Mouse (Mus musculus): ENCODE measurements around the gene Lsm14b. TPM values are rescaled to one million over a fixed set of nuclear protein-coding genes. Genes with fewer than 3 reads are reported as not detected.

Lsm14b gene
- total RNA-seq, 1 experiment, result 44.4 TPM

- H3K4me3 ChIP-seq (ENCODE audit: insufficient read depth in 1 of 2, low read depth in 1 of 2, low read length in 2 of 2, poor library complexity in 1 of 2, severe bottlenecking in 1 of 2), result no peak overlapping the region
- H3K27ac ChIP-seq (ENCODE audit: insufficient read depth, low read depth, low read length, poor library complexity, severe bottlenecking), result no peak overlapping the region
- in situ Hi-C loops (cut with MboI; ENCODE audit: low sequenced_read_pairs in 2 of 2, unreplicated experiment in 2 of 2), result no loop called here
- peaks cover 3 to 8% of the 10 kb centered on the region in 2 experiments for H3K4me1 ChIP-seq (ENCODE audit: control insufficient read depth in 2 of 2, insufficient read depth in 2 of 2, low read length in 2 of 2, poor library complexity in 1 of 2)
- no peaks in the 10 kb centered on the region for H3K36me3 ChIP-seq (ENCODE audit: control insufficient read depth, insufficient read depth, low read length, poor library complexity, severe bottlenecking)
- no peak overlapping the region for H3K9ac ChIP-seq (ENCODE audit: insufficient read depth, low read depth, low read length, poor library complexity, severe bottlenecking)
- no peaks in the 10 kb centered on the region for H3K9me3 ChIP-seq (ENCODE audit: control insufficient read depth, insufficient read depth, low read depth, low read length)
- no peak for DNase-seq (ENCODE audit: low read depth, low spot score)
- TF ChIP-seq ZNF384 (IDR thresholded peaks at IDR 0.05; ENCODE audit: low read depth, low read length) (no peak), MAFK (IDR thresholded peaks at IDR 0.05; ENCODE audit: insufficient read depth, low read depth, low read length) (no peak), CHD2 (IDR thresholded peaks at IDR 0.05; ENCODE audit: low read depth, low read length) (no peak), ZC3H11A (IDR thresholded peaks at IDR 0.05; ENCODE audit: borderline replicate concordance, low read depth, low read length) (no peak), HCFC1 (IDR thresholded peaks at IDR 0.05; ENCODE audit: borderline replicate concordance, insufficient read depth, low read length) (no peak)
These were observed 31.7 kb upstream of the Lsm14b start for GRCm38 (mm10) chr2:179993071-179993470.

- no peak overlapping the region for H3K9ac ChIP-seq (ENCODE audit: insufficient read depth, low read depth, low read length, poor library complexity, severe bottlenecking)
- no peak for TF ChIP-seq CHD2 (IDR thresholded peaks at IDR 0.05; ENCODE audit: low read depth, low read length)
- TF ChIP-seq ZC3H11A (IDR thresholded peaks at IDR 0.05; ENCODE audit: borderline replicate concordance, low read depth, low read length), result no peak
- no peak for TF ChIP-seq MAFK (IDR thresholded peaks at IDR 0.05; ENCODE audit: insufficient read depth, low read depth, low read length)
- TF ChIP-seq HCFC1 (IDR thresholded peaks at IDR 0.05; ENCODE audit: borderline replicate concordance, insufficient read depth, low read length), result no peak
- no peak for TF ChIP-seq ZNF384 (IDR thresholded peaks at IDR 0.05; ENCODE audit: low read depth, low read length)
- no peaks in the 10 kb centered on the region for H3K9me3 ChIP-seq (ENCODE audit: control insufficient read depth, insufficient read depth, low read depth, low read length)
- in situ Hi-C loops (cut with MboI; ENCODE audit: low sequenced_read_pairs in 2 of 2, unreplicated experiment in 2 of 2), result no loop called here
- no peak overlapping the region for H3K27ac ChIP-seq (ENCODE audit: insufficient read depth, low read depth, low read length, poor library complexity, severe bottlenecking)
- 0 out of 4 replicates have a peak, but pooled peaks cover 0 to 3% of the 10 kb centered on the region in 2 experiments for H3K4me1 ChIP-seq (ENCODE audit: control insufficient read depth in 2 of 2, insufficient read depth in 2 of 2, low read length in 2 of 2, poor library complexity in 1 of 2)
- no peaks in the 10 kb centered on the region for H3K36me3 ChIP-seq (ENCODE audit: control insufficient read depth, insufficient read depth, low read length, poor library complexity, severe bottlenecking)
- H3K4me3 ChIP-seq (ENCODE audit: insufficient read depth in 1 of 2, low read depth in 1 of 2, low read length in 2 of 2, poor library complexity in 1 of 2, severe bottlenecking in 1 of 2), result no peak overlapping the region
- no peak for DNase-seq (ENCODE audit: low read depth, low spot score)
These were observed 26.4 kb upstream of the Lsm14b start for GRCm38 (mm10) chr2:179998431-179998830.

- no peaks in the 10 kb centered on the region for H3K9me3 ChIP-seq (ENCODE audit: control insufficient read depth, insufficient read depth, low read depth, low read length)
- peaks cover 0 to 11% of the 10 kb centered on the region in 2 experiments; a peak in 1 of 4 replicates for H3K4me1 ChIP-seq (ENCODE audit: control insufficient read depth in 2 of 2, insufficient read depth in 2 of 2, low read length in 2 of 2, poor library complexity in 1 of 2)
- in situ Hi-C loops (cut with MboI; ENCODE audit: low sequenced_read_pairs in 2 of 2, unreplicated experiment in 2 of 2), result no loop called here
- no peak overlapping the region for H3K27ac ChIP-seq (ENCODE audit: insufficient read depth, low read depth, low read length, poor library complexity, severe bottlenecking)
- no peak overlapping the region for H3K4me3 ChIP-seq (ENCODE audit: insufficient read depth in 1 of 2, low read depth in 1 of 2, low read length in 2 of 2, poor library complexity in 1 of 2, severe bottlenecking in 1 of 2)
- TF ChIP-seq ZNF384 (IDR thresholded peaks at IDR 0.05; ENCODE audit: low read depth, low read length), result no peak
- TF ChIP-seq MAFK (IDR thresholded peaks at IDR 0.05; ENCODE audit: insufficient read depth, low read depth, low read length), result no peak
- TF ChIP-seq CHD2 (IDR thresholded peaks at IDR 0.05; ENCODE audit: low read depth, low read length), result no peak
- TF ChIP-seq ZC3H11A (IDR thresholded peaks at IDR 0.05; ENCODE audit: borderline replicate concordance, low read depth, low read length), result no peak
- no peak for TF ChIP-seq HCFC1 (IDR thresholded peaks at IDR 0.05; ENCODE audit: borderline replicate concordance, insufficient read depth, low read length)
- no peak overlapping the region for H3K9ac ChIP-seq (ENCODE audit: insufficient read depth, low read depth, low read length, poor library complexity, severe bottlenecking)
- H3K36me3 ChIP-seq (ENCODE audit: control insufficient read depth, insufficient read depth, low read length, poor library complexity, severe bottlenecking), result no peaks in the 10 kb centered on the region
- no peak for DNase-seq (ENCODE audit: low read depth, low spot score)
These were observed 23.2 kb upstream of the Lsm14b start for GRCm38 (mm10) chr2:180001635-180002034.

GRCm38 (mm10) chr2:180005656-180006351 lies 19.0 kb upstream of the Lsm14b start:
- Histone ChIP-seq H3K36me3 (ENCODE audit: control insufficient read depth, insufficient read depth, low read length, poor library complexity, severe bottlenecking) (no peaks in the 10 kb centered on the region), H3K4me3 (ENCODE audit: insufficient read depth in 1 of 2, low read depth in 1 of 2, low read length in 2 of 2, poor library complexity in 1 of 2, severe bottlenecking in 1 of 2) (no peak overlapping the region), H3K4me1 (ENCODE audit: control insufficient read depth in 2 of 2, insufficient read depth in 2 of 2, low read length in 2 of 2, poor library complexity in 1 of 2) (peaks cover 0 to 9% of the 10 kb centered on the region in 2 experiments; a peak in 1 of 4 replicates), H3K27ac (ENCODE audit: insufficient read depth, low read depth, low read length, poor library complexity, severe bottlenecking) (no peak overlapping the region), H3K9ac (ENCODE audit: insufficient read depth, low read depth, low read length, poor library complexity, severe bottlenecking) (no peak overlapping the region), H3K9me3 (ENCODE audit: control insufficient read depth, insufficient read depth, low read depth, low read length) (no peaks in the 10 kb centered on the region)
- DNase-seq (ENCODE audit: low read depth, low spot score), result no peak
- TF ChIP-seq MAFK (IDR thresholded peaks at IDR 0.05; ENCODE audit: insufficient read depth, low read depth, low read length), result no peak
- no peak for TF ChIP-seq CHD2 (IDR thresholded peaks at IDR 0.05; ENCODE audit: low read depth, low read length)
- no peak for TF ChIP-seq ZC3H11A (IDR thresholded peaks at IDR 0.05; ENCODE audit: borderline replicate concordance, low read depth, low read length)
- TF ChIP-seq ZNF384 (IDR thresholded peaks at IDR 0.05; ENCODE audit: low read depth, low read length), result no peak
- no peak for TF ChIP-seq HCFC1 (IDR thresholded peaks at IDR 0.05; ENCODE audit: borderline replicate concordance, insufficient read depth, low read length)
- in situ Hi-C loops (cut with MboI; ENCODE audit: low sequenced_read_pairs in 2 of 2, unreplicated experiment in 2 of 2), result no loop called here

Measured in ES-E14 (cell line).